Mouse (Mus musculus): ENCODE measurements around the gene Pzp. TPM values are rescaled to one million over a fixed set of nuclear protein-coding genes. Genes with fewer than 3 reads are reported as not detected.

Gene Pzp
- polyA plus RNA-seq, 1 experiment from 2014 or later: 4.8 TPM

GRCm38 (mm10) chr6:128466563-128466962 is 60.0 kb downstream of the Pzp start:
- H3K4me3 ChIP-seq (ENCODE audit: low read length): no peak overlapping the region
- 48% methylated on average over 3 of the region's 3 CpGs for WGBS
- no peak for ATAC-seq
- no peaks in the 10 kb centered on the region for H3K9me3 ChIP-seq (ENCODE audit: control insufficient read depth, low read length)
- no peaks in the 10 kb centered on the region for H3K27me3 ChIP-seq (replicated peaks; ENCODE audit: control insufficient read depth, insufficient read depth, low read length)
- no peak overlapping the region for H3K9ac ChIP-seq (ENCODE audit: low read depth, low read length)
- no peak overlapping the region for H3K27ac ChIP-seq (ENCODE audit: low read length)
- H3K4me1 ChIP-seq (ENCODE audit: control insufficient read depth, insufficient read depth, low read length): no peaks in the 10 kb centered on the region
- H3K4me2 ChIP-seq (ENCODE audit: low read depth, low read length): no peak overlapping the region
- no peaks in the 10 kb centered on the region for H3K36me3 ChIP-seq (ENCODE audit: control insufficient read depth, insufficient read depth, low read length)

DNA sequence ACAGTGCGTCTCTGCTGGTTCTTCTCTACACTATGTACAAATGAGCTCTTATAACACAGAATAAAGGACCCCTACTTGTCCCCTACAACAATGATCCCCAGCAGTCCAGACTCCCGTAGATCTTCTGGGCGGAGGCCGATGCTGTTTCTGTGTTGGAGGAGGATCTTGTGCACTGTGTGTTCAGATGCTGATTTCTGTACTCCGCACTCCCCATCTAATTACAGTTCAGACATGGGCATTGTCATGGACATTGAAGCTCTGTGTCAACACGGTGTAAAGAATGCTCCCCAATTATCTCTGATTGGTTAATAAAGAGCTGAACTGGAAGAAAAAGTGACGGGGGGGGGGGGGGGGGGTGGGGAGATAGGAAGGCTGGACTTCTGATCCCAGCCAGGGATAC is 60.5 kb downstream of the Pzp start:
- WGBS: 36% methylated on average over 7 of the region's 7 CpGs
- Histone ChIP-seq H3K4me2 (ENCODE audit: low read depth, low read length) (no peak overlapping the region), H3K9me3 (ENCODE audit: control insufficient read depth, low read length) (no peaks in the 10 kb centered on the region), H3K27ac (ENCODE audit: low read length) (no peak overlapping the region), H3K4me1 (ENCODE audit: control insufficient read depth, insufficient read depth, low read length) (no peaks in the 10 kb centered on the region), H3K4me3 (ENCODE audit: low read length) (no peak overlapping the region), H3K36me3 (ENCODE audit: control insufficient read depth, insufficient read depth, low read length) (no peaks in the 10 kb centered on the region), H3K27me3 (replicated peaks; ENCODE audit: control insufficient read depth, insufficient read depth, low read length) (no peaks in the 10 kb centered on the region), H3K9ac (ENCODE audit: low read depth, low read length) (no peak overlapping the region)
- no peak for ATAC-seq

DNA sequence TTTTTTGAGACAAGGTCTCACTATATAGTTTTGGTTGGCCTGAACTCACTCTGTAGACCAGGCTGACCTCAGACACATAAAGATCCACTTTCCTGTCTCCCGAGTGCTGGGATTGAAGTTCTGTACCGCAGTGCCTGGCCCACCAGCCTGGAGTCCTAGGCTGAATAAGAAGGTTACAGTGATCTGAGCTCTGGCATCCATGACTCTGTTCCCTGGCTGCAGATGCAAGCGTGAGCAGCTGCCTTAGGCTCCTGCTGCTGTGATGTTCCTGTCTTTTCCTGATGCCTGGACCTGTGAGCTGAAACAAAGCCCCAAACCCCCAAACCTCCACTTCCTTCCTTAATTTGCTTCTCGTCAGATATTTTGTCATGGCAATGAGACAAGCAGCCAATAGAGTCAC is 61.5 kb downstream of the Pzp start:
- Histone ChIP-seq H3K4me3 (ENCODE audit: low read length) (no peak overlapping the region), H3K4me1 (ENCODE audit: control insufficient read depth, insufficient read depth, low read length) (no peaks in the 10 kb centered on the region; the same call in 1 of the 2 replicates), H3K9me3 (ENCODE audit: control insufficient read depth, low read length) (no peaks in the 10 kb centered on the region), H3K4me2 (ENCODE audit: low read depth, low read length) (no peak overlapping the region), H3K36me3 (ENCODE audit: control insufficient read depth, insufficient read depth, low read length) (no peaks in the 10 kb centered on the region), H3K27me3 (replicated peaks; ENCODE audit: control insufficient read depth, insufficient read depth, low read length) (no peaks in the 10 kb centered on the region), H3K27ac (ENCODE audit: low read length) (no peak overlapping the region), H3K9ac (ENCODE audit: low read depth, low read length) (no peak overlapping the region)
- no peak for ATAC-seq
- 82% methylated on average over 4 of the region's 4 CpGs for WGBS

DNA sequence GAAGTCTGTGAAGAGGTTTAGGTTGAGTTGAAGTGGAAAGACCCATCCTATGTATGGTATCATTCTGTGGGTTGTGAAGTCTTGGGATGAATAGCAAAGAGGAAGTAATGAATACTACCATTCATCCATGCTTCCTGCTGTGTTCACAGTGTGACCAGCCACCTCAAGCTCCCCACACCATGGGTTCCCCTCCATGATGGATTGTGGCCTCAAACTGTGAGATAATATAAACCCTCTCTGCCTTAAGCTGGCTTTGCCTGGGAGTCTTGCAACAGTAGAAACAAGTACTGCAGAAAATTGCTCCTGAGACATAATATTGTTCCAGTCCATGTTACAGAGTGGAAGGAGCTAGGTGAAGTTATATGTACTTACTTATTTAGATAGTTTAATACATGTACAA is 64.9 kb downstream of the Pzp start:
- no peak overlapping the region for H3K4me2 ChIP-seq (ENCODE audit: low read depth, low read length)
- H3K27me3 ChIP-seq (replicated peaks; ENCODE audit: control insufficient read depth, insufficient read depth, low read length): no peaks in the 10 kb centered on the region
- no peak overlapping the region for H3K27ac ChIP-seq (ENCODE audit: low read length)
- H3K4me3 ChIP-seq (ENCODE audit: low read length): no peak overlapping the region
- no peak overlapping the region for H3K9ac ChIP-seq (ENCODE audit: low read depth, low read length)
- no peak for ATAC-seq
- H3K36me3 ChIP-seq (ENCODE audit: control insufficient read depth, insufficient read depth, low read length): no peaks in the 10 kb centered on the region
- H3K9me3 ChIP-seq (ENCODE audit: control insufficient read depth, low read length): no peaks in the 10 kb centered on the region
- no peaks in the 10 kb centered on the region; the same call in 1 of the 2 replicates for H3K4me1 ChIP-seq (ENCODE audit: control insufficient read depth, insufficient read depth, low read length)

GRCm38 (mm10) chr6:128460729-128461503 is 65.6 kb downstream of the Pzp start:
- WGBS: 76% methylated on average over 14 of the region's 14 CpGs
- H3K9ac ChIP-seq (ENCODE audit: low read depth, low read length): no peak overlapping the region
- H3K4me1 ChIP-seq (ENCODE audit: control insufficient read depth, insufficient read depth, low read length): no peaks in the 10 kb centered on the region; the same call in 1 of the 2 replicates
- H3K36me3 ChIP-seq (ENCODE audit: control insufficient read depth, insufficient read depth, low read length): no peaks in the 10 kb centered on the region
- no peak overlapping the region for H3K4me3 ChIP-seq (ENCODE audit: low read length)
- no peaks in the 10 kb centered on the region for H3K9me3 ChIP-seq (ENCODE audit: control insufficient read depth, low read length)
- no peaks in the 10 kb centered on the region for H3K27me3 ChIP-seq (replicated peaks; ENCODE audit: control insufficient read depth, insufficient read depth, low read length)
- no peak overlapping the region for H3K4me2 ChIP-seq (ENCODE audit: low read depth, low read length)
- ATAC-seq: no peak
- H3K27ac ChIP-seq (ENCODE audit: low read length): no peak overlapping the region

GRCm38 (mm10) chr6:128460321-128460720 is 66.2 kb downstream of the Pzp start:
- H3K36me3 ChIP-seq (ENCODE audit: control insufficient read depth, insufficient read depth, low read length): no peaks in the 10 kb centered on the region
- WGBS: 35% methylated on average over 2 of the region's 2 CpGs
- no peak for ATAC-seq
- H3K27ac ChIP-seq (ENCODE audit: low read length): no peak overlapping the region
- no peak overlapping the region for H3K4me2 ChIP-seq (ENCODE audit: low read depth, low read length)
- H3K4me3 ChIP-seq (ENCODE audit: low read length): no peak overlapping the region
- no peak overlapping the region for H3K9ac ChIP-seq (ENCODE audit: low read depth, low read length)
- H3K9me3 ChIP-seq (ENCODE audit: control insufficient read depth, low read length): no peaks in the 10 kb centered on the region
- H3K27me3 ChIP-seq (replicated peaks; ENCODE audit: control insufficient read depth, insufficient read depth, low read length): no peaks in the 10 kb centered on the region
- no peaks in the 10 kb centered on the region; the same call in 1 of the 2 replicates for H3K4me1 ChIP-seq (ENCODE audit: control insufficient read depth, insufficient read depth, low read length)

GRCm38 (mm10) chr6:128457186-128457585 is 69.3 kb downstream of the Pzp start:
- no peak overlapping the region for H3K9ac ChIP-seq (ENCODE audit: low read depth, low read length)
- no peak overlapping the region for H3K4me3 ChIP-seq (ENCODE audit: low read length)
- H3K4me1 ChIP-seq (ENCODE audit: control insufficient read depth, insufficient read depth, low read length): no peaks in the 10 kb centered on the region; the same call in 1 of the 2 replicates
- no peaks in the 10 kb centered on the region for H3K36me3 ChIP-seq (ENCODE audit: control insufficient read depth, insufficient read depth, low read length)
- no peak overlapping the region for H3K27ac ChIP-seq (ENCODE audit: low read length)
- ATAC-seq: no peak
- no peaks in the 10 kb centered on the region for H3K9me3 ChIP-seq (ENCODE audit: control insufficient read depth, low read length)
- 76% methylated on average over 5 of the region's 5 CpGs for WGBS
- H3K4me2 ChIP-seq (ENCODE audit: low read depth, low read length): no peak overlapping the region
- H3K27me3 ChIP-seq (replicated peaks; ENCODE audit: control insufficient read depth, insufficient read depth, low read length): no peaks in the 10 kb centered on the region

DNA sequence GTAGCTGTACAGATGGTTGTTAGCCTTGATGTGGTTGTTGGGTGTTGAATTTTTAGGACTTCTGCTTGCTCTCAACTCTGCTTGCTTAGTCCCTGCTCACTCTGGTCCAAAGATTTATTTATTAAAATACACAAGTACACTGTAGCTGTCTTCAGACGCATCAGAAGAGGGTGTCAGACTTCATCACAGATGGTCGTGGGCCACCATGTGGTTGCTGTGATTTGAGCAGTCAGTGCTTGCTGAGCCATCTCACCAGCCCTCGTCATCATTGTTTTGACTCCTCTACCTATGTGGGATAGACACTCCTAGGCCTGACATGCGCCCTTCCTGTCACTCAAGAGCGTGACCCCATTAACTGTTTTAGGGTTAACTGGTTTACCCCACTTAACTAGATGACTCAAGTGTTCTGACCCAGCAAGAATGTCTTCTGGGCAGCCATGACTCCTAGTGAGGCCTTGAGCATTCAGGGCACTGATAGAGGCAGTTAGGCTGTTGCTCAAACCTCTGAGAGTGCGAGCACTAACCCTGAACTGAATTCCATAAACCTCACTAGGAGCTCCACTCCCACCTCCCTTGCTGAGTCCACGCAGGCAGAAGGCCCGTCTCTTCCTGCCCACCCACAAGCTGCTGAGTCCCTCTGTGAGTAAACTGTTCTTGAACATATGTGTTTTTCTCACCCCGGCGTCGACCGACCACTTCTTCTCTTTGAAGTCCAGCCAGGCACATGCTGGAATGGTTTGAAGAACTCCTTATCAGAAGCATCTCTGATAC is 70.5 kb downstream of the Pzp start:
- H3K4me1 ChIP-seq (ENCODE audit: control insufficient read depth, insufficient read depth, low read length): no peaks in the 10 kb centered on the region; the same call in 1 of the 2 replicates
- WGBS: 71% methylated on average over 12 of the region's 12 CpGs
- no peak overlapping the region for H3K4me3 ChIP-seq (ENCODE audit: low read length)
- H3K27ac ChIP-seq (ENCODE audit: low read length): no peak overlapping the region
- no peak overlapping the region for H3K4me2 ChIP-seq (ENCODE audit: low read depth, low read length)
- no peaks in the 10 kb centered on the region for H3K9me3 ChIP-seq (ENCODE audit: control insufficient read depth, low read length)
- ATAC-seq: no peak
- no peaks in the 10 kb centered on the region for H3K27me3 ChIP-seq (replicated peaks; ENCODE audit: control insufficient read depth, insufficient read depth, low read length)
- no peaks in the 10 kb centered on the region for H3K36me3 ChIP-seq (ENCODE audit: control insufficient read depth, insufficient read depth, low read length)
- H3K9ac ChIP-seq (ENCODE audit: low read depth, low read length): no peak overlapping the region

DNA sequence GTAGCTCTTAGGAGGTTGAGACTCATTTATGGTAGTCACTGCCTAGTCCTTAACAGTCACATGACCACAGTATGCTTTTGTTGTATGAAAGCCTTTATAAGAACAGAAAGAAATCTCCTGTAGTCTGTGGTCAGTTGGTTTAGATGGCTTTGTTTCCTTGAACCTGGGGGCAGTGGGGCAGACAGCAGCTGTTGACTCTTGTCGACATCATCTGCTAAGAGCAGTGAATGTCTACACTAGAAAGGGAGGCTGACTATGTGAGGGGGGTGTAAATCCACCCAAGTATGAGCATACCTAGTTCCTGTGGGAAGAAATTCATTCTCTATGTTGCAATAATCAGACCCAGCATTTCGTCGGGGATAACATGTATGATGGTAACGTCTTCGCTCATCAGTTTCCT is 79.5 kb downstream of the Pzp start:
- H3K4me3 ChIP-seq (ENCODE audit: low read length): no peak overlapping the region
- H3K4me1 ChIP-seq (ENCODE audit: control insufficient read depth, insufficient read depth, low read length): no peaks in the 10 kb centered on the region
- no peaks in the 10 kb centered on the region for H3K27me3 ChIP-seq (replicated peaks; ENCODE audit: control insufficient read depth, insufficient read depth, low read length)
- no peak overlapping the region for H3K27ac ChIP-seq (ENCODE audit: low read length)
- no peaks in the 10 kb centered on the region for H3K36me3 ChIP-seq (ENCODE audit: control insufficient read depth, insufficient read depth, low read length)
- ATAC-seq: no peak
- H3K4me2 ChIP-seq (ENCODE audit: low read depth, low read length): no peak overlapping the region
- 95% methylated on average over 5 of the region's 5 CpGs for WGBS
- H3K9ac ChIP-seq (ENCODE audit: low read depth, low read length): no peak overlapping the region
- H3K9me3 ChIP-seq (ENCODE audit: control insufficient read depth, low read length): no peaks in the 10 kb centered on the region

All from intestine, embryonic 16.5 days (tissue).